Mouse (Mus musculus) limb, embryonic 13.5 days (tissue): ENCODE data around the gene Tmprss9. TPM values are rescaled to one million over a fixed set of nuclear protein-coding genes. Genes with fewer than 3 reads are reported as not detected.

Experiments
- ATAC-seq: fragments of 200-750 bp; cut with Nextera tagmentation; 2 replicates; pipeline ENCODE4 v1.8.0; 2017; ENCODE audit warnings: low read depth, moderate number of reproducible peaks, moderate TSS enrichment; ENCODE audit not compliant: low FRiP score
- H3K27ac ChIP-seq: fragments of 300-500 bp; sonication (generic); 2 replicates; pipeline ENCODE4 v1.5.1; 2015; ENCODE audit warnings: inconsistent platforms, mild to moderate bottlenecking, moderate library complexity
- H3K27me3 ChIP-seq: fragments of 300-500 bp; sonication (generic); 2 replicates; pipeline ENCODE4 v1.6.1; 2015; ENCODE audit warnings: mild to moderate bottlenecking, inconsistent platforms
- H3K36me3 ChIP-seq: fragments of 300-500 bp; sonication (generic); 2 replicates; pipeline ENCODE4 v1.6.1; 2015; ENCODE audit warnings: inconsistent platforms, mild to moderate bottlenecking, moderate library complexity
- H3K4me1 ChIP-seq: fragments of 300-500 bp; sonication (generic); 2 replicates; pipeline ENCODE4 v1.6.1; 2015; ENCODE audit warnings: inconsistent platforms
- H3K4me2 ChIP-seq: fragments of 300-500 bp; sonication (generic); replicated peaks from 2 replicates; pipeline ENCODE4 v1.6.1; 2015; ENCODE audit warnings: inconsistent platforms, mild to moderate bottlenecking, moderate library complexity
- H3K4me3 ChIP-seq: fragments of 300-500 bp; sonication (generic); 2 replicates; pipeline ENCODE4 v1.5.1; 2015; ENCODE audit warnings: moderate library complexity, mild to moderate bottlenecking, inconsistent platforms
- H3K9ac ChIP-seq: fragments of 300-500 bp; sonication (generic); 2 replicates; pipeline ENCODE4 v1.6.1; 2015; ENCODE audit warnings: mild to moderate bottlenecking, inconsistent platforms
- H3K9me3 ChIP-seq: fragments of 300-500 bp; sonication (generic); 2 replicates; pipeline ENCODE4 v1.6.1; 2016; ENCODE audit warnings: inconsistent platforms
- WGBS: fragments of 180-500 bp; shearing (Covaris S2); methylation state at CpG from one replicate; pipeline ENCODE4 v1.1.7; 2015; 5-methylcytosine and 5-hydroxymethylcytosine counted together
- polyA plus RNA-seq: library from polyadenylated mRNA; unstranded; fragments of >200 nt; fragmentation: Nextera tagmentation; extraction: Ambion mirVana; gene quantifications from 2 replicates; pipeline ENCODE4 v1.2.1, GENCODE M21; 2015

Gene Tmprss9
- polyA plus RNA-seq, 1 experiment from 2014 or later, result 0.08 TPM

- Histone ChIP-seq H3K9me3 (no peaks in the 10 kb centered on the region), H3K27ac (peak overlapping the region; percentile 90; the same call in 1 of the 2 replicates), H3K4me1 (peaks cover 98% of the 10 kb centered on the region), H3K4me3 (peak overlapping the region; percentile 43; the same call in 1 of the 2 replicates), H3K9ac (peak overlapping the region; percentile 57; the same call in 1 of the 2 replicates), H3K27me3 (peaks cover 40% of the 10 kb centered on the region), H3K36me3 (no peaks in the 10 kb centered on the region), H3K4me2 (peak overlapping the region; percentile 73)
- 12% methylated on average over 3 of the region's 3 CpGs for WGBS
- ATAC-seq, result no peak
These were observed 63.6 kb downstream of the Tmprss9 start for GRCm38 (mm10) chr10:80935241-80935640.

DNA sequence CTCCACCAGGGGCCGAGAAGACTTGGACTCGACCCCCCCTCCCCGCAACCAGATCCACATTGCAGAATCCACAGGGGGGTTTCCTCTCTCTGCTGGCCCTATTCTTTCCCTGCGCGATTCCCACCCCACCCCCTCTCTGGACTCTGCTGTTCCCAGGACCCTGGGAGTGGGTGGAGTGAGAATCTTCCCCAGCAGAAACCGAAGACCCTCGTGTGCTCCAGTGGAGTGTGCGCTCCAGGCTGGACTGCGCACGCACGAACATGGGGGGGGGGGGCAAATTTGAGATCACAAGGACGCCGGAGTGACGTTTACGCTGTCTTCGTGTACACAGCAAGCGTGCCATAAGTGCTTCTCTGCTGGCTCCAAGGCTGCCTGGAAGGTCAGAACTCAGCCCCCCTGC, 64.0 kb downstream of the Tmprss9 start:
- peaks cover 40% of the 10 kb centered on the region for H3K27me3 ChIP-seq
- 5% methylated on average over 17 of the region's 17 CpGs for WGBS
- H3K27ac ChIP-seq, result peak overlapping the region; percentile 90
- ATAC-seq, result no peak
- no peaks in the 10 kb centered on the region for H3K9me3 ChIP-seq
- H3K4me2 ChIP-seq, result peak overlapping the region; percentile 73
- H3K4me3 ChIP-seq, result peak overlapping the region; percentile 43
- H3K36me3 ChIP-seq, result no peaks in the 10 kb centered on the region
- peak overlapping the region; percentile 57 for H3K9ac ChIP-seq
- peaks cover 99% of the 10 kb centered on the region for H3K4me1 ChIP-seq

DNA sequence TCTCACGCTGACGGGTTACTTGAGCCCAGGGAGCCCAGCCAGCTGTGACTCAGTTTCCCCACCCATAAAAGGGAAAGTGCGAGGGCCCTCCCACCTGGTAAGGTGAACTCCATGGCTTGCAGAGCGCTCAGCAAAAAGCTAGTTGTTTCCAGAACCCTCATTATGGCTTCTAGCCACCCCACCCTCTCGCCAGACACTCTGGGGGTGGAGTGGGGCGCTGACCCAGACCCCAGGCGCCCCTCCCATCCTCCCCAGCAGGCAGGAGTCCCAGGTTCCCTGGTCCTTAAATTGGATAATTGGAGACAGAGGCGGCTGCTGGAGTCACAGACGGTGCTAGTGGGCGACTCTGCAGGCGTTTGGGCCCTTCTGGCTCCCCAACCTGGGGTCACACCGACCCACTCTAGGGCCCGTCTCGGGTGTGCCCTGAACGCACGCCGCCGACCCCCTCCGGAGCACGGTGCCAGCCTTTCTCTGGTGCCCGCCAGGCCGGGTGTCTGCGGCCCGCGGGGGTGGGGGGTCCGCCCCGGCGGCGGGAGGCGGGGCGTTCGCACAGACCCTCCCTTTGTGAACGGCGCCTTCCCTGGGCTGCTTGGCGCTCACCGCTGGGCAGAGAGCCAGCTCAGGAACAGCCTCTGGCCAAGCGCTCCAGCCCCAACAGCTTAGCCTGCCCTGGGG, 64.6 kb downstream of the Tmprss9 start:
- H3K9me3 ChIP-seq, result no peaks in the 10 kb centered on the region
- peak; percentile 52 for ATAC-seq
- peaks cover 34% of the 10 kb centered on the region for H3K27me3 ChIP-seq
- no peaks in the 10 kb centered on the region for H3K36me3 ChIP-seq
- peaks cover 99% of the 10 kb centered on the region for H3K4me1 ChIP-seq
- H3K4me2 ChIP-seq, result peak overlapping the region; percentile 73
- peak overlapping the region; percentile 43 for H3K4me3 ChIP-seq
- peak overlapping the region; percentile 90 for H3K27ac ChIP-seq
- under 1% methylated on average over 37 of the region's 37 CpGs for WGBS
- H3K9ac ChIP-seq, result peak overlapping the region; percentile 57

DNA sequence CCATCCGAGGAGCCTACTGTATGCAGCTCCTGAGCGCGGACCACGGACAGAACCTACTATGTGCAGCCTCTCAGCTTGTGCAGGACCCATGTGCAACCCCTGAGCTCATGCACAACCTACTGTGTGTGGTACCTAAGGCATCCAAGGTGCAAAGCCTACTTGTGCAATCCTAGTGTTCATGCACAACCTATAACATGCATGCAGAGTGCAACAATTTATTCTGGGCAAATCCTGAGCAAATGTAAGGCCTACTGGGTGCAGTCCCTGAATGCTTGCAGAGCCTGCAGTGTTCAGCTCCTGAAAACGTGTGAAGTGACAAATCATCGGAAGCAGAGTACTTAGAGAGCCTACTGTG, 65.1 kb downstream of the Tmprss9 start:
- Histone ChIP-seq H3K9ac (peak overlapping the region; percentile 57), H3K4me1 (peaks cover 95% of the 10 kb centered on the region)

GRCm38 (mm10) chr10:80937646-80938045, 66.0 kb downstream of the Tmprss9 start:
- no peak overlapping the region for H3K4me3 ChIP-seq
- ATAC-seq, result no peak
- 22% methylated on average over 8 of the region's 8 CpGs for WGBS

More for the DNA sequence above, 65.1 kb downstream of the Tmprss9 start:
- whole genome bisulfite sequencing, result 13% methylated on average over 6 of the region's 6 CpGs
- Histone ChIP-seq H3K27ac (peak overlapping the region; percentile 90), H3K36me3 (no peaks in the 10 kb centered on the region), H3K4me3 (peak overlapping the region; percentile 43), H3K27me3 (peaks cover 29% of the 10 kb centered on the region), H3K4me2 (peak overlapping the region; percentile 73), H3K9me3 (no peaks in the 10 kb centered on the region)
- ATAC-seq, result no peak

DNA sequence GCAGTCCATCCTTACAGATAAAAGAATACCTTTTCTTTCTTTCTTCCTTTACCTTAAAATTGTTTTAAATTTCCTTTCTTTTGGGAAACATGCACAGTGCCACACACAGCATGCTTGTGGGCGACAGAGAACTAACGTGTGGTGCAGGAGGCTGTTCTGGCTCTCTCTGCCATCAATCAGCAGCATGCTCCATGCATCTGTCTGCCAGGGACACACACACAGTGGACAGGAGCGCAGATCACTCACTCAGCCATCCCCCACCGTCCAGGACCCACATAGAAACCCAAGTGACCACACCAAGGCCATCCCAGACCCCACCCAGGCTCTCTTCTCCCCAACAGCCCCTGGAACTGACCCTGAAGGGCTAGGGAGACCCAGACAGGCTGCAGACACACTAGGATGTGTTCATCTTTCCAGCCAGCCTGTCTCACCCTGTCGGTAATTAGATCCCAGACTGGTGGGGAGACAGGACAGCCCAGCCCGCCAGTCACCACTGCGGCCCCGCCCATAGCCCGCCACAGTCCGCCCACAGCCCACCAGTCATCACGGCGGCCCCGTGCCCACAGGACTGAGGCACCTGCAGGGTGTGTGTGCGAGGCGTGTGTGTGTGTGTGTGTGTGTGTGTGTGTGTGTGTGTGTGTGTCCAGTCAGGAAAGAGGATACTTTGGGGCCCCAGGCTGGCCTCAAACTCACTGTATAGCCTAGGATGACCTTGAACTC, 67.3 kb downstream of the Tmprss9 start:
- Histone ChIP-seq H3K36me3 (no peaks in the 10 kb centered on the region), H3K9me3 (no peaks in the 10 kb centered on the region), H3K9ac (peak overlapping the region; percentile 59; the same call in 1 of the 2 replicates), H3K27ac (peak overlapping the region; percentile 90), H3K27me3 (peaks cover 7% of the 10 kb centered on the region), H3K4me1 (peaks cover 73% of the 10 kb centered on the region), H3K4me3 (peak overlapping the region; percentile 38), H3K4me2 (peak overlapping the region; percentile 71)
- ATAC-seq, result peak; percentile 38
- WGBS, result 6% methylated on average over 15 of the region's 15 CpGs

More at GRCm38 (mm10) chr10:80937646-80938045, 66.0 kb downstream of the Tmprss9 start:
- Histone ChIP-seq H3K4me2 (peak overlapping the region; percentile 73), H3K9me3 (no peaks in the 10 kb centered on the region), H3K36me3 (no peaks in the 10 kb centered on the region), H3K27me3 (peaks cover 20% of the 10 kb centered on the region), H3K27ac (peak overlapping the region; percentile 90), H3K4me1 (peaks cover 87% of the 10 kb centered on the region), H3K9ac (no peak overlapping the region)

DNA sequence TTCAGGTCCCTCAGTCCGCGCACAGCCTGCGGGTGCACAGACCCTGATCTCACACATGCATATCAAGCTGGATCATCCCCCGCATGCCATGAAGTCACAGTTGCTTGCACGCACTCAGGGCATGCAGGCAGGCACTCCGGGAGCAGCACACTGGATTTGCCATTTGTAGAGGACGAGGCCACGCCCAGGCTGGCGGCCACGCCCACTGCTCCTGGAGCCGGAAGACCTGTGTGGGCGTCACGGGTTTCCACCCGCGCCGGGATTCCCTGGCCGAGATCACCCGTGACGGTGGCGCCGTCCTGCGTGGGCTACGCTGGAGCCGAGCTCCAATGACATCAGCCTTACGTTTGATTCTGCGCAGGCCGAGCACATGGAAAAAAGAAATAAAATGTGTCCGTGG, 68.0 kb downstream of the Tmprss9 start:
- peak overlapping the region; percentile 38 for H3K4me3 ChIP-seq
- no peaks in the 10 kb centered on the region for H3K36me3 ChIP-seq
- H3K9ac ChIP-seq, result peak overlapping the region; percentile 59; the same call in 1 of the 2 replicates
- H3K4me2 ChIP-seq, result peak overlapping the region; percentile 71
- H3K9me3 ChIP-seq, result no peaks in the 10 kb centered on the region
- WGBS, result 3% methylated on average over 28 of the region's 28 CpGs
- peak overlapping the region; percentile 90 for H3K27ac ChIP-seq
- peaks cover 66% of the 10 kb centered on the region for H3K4me1 ChIP-seq
- 0 out of 2 replicates have a peak, but pooled peaks cover under 1% of the 10 kb centered on the region for H3K27me3 ChIP-seq
- ATAC-seq, result peak; percentile 48; the same call in 1 of the 2 replicates

- ATAC-seq, result no peak; the same call in 1 of the 2 replicates
- Histone ChIP-seq H3K4me3 (peak overlapping the region; percentile 38; the same call in 1 of the 2 replicates), H3K9me3 (no peaks in the 10 kb centered on the region), H3K9ac (peak overlapping the region; percentile 59), H3K4me1 (peaks cover 60% of the 10 kb centered on the region), H3K36me3 (no peaks in the 10 kb centered on the region), H3K4me2 (peak overlapping the region; percentile 71), H3K27me3 (no peaks in the 10 kb centered on the region), H3K27ac (peak overlapping the region; percentile 90)
- 39% methylated on average over 8 of the region's 8 CpGs for WGBS
These were observed 68.8 kb downstream of the Tmprss9 start for GRCm38 (mm10) chr10:80940320-80940987.

- Histone ChIP-seq H3K4me1 (peaks cover 55% of the 10 kb centered on the region), H3K9ac (peak overlapping the region; percentile 59), H3K9me3 (no peaks in the 10 kb centered on the region), H3K27ac (peak overlapping the region; percentile 90; the same call in 1 of the 2 replicates), H3K27me3 (no peaks in the 10 kb centered on the region), H3K4me2 (peak overlapping the region; percentile 71; the same call in 1 of the 2 replicates), H3K36me3 (no peaks in the 10 kb centered on the region), H3K4me3 (no peak overlapping the region)
- 69% methylated on average over 2 of the region's 2 CpGs for WGBS
- no peak for ATAC-seq
These were observed 69.3 kb downstream of the Tmprss9 start for GRCm38 (mm10) chr10:80940988-80941347.

DNA sequence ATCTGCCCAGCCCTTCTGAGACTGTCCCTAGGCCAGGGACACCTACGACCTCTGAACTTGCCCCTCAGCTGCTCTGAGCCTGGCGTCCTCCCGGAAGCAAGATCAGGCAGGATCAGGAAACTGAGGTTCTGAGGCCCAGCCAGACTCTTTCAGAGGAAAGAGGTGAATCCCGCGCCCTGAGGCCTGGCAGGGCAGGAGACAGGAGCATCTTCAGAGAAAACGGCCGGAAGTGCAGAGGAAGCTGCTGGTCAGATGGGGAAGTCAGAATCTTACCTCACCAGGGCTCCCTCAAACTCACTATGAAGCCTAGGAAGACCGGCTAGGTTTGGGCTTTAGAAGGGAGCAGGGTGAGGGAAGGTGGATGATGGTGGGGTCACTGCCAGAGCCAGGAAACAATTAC, 71.3 kb downstream of the Tmprss9 start:
- Histone ChIP-seq H3K4me2 (no peak overlapping the region), H3K27ac (no peak overlapping the region), H3K4me1 (peaks cover 46% of the 10 kb centered on the region), H3K9ac (no peak overlapping the region), H3K9me3 (no peaks in the 10 kb centered on the region), H3K27me3 (no peaks in the 10 kb centered on the region), H3K4me3 (no peak overlapping the region), H3K36me3 (no peaks in the 10 kb centered on the region)
- 51% methylated on average over 8 of the region's 8 CpGs for WGBS
- no peak for ATAC-seq

DNA sequence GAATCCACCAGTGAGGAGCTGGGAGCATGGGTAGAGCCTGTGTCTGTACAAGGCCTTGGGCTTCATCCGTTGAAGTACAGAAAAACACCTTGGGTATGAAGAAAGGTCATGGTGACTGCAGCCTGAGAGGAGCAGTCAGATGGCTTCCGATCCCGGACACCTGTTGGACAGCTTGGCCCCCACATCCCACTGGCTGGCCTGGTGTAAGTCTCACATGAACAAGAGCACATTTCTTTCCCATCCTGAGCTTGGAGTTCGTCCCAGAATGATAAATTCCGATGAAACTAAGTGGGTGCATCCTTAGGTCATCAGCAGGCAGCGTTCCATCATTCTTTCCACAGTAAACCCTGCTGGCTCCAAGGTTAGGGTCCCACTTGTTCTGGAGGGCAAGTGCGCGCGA, 72.1 kb downstream of the Tmprss9 start:
- Histone ChIP-seq H3K4me3 (no peak overlapping the region), H3K36me3 (no peaks in the 10 kb centered on the region), H3K9ac (peak overlapping the region; percentile 36; the same call in 1 of the 2 replicates), H3K27ac (no peak overlapping the region), H3K4me2 (no peak overlapping the region), H3K4me1 (peaks cover 42% of the 10 kb centered on the region), H3K9me3 (no peaks in the 10 kb centered on the region), H3K27me3 (no peaks in the 10 kb centered on the region)
- whole genome bisulfite sequencing, result 81% methylated on average over 9 of the region's 9 CpGs
- ATAC-seq, result no peak

GRCm38 (mm10) chr10:80944231-80944630, 72.6 kb downstream of the Tmprss9 start:
- Histone ChIP-seq H3K9me3 (no peaks in the 10 kb centered on the region), H3K4me1 (peaks cover 37% of the 10 kb centered on the region), H3K9ac (no peak overlapping the region), H3K36me3 (no peaks in the 10 kb centered on the region), H3K27ac (no peak overlapping the region), H3K4me3 (no peak overlapping the region), H3K27me3 (no peaks in the 10 kb centered on the region), H3K4me2 (no peak overlapping the region)
- 88% methylated on average over 5 of the region's 5 CpGs for WGBS
- no peak for ATAC-seq
